Mouse (Mus musculus): Measurements from ENCODE around the gene Dusp1. TPM values are rescaled to one million over a fixed set of nuclear protein-coding genes. Genes with fewer than 3 reads are reported as not detected.

Gene Dusp1
- polyA plus RNA-seq, 1 experiment from 2014 or later = 26.1 TPM

GRCm38 (mm10) chr17:26525316-26525715, 36.6 kb downstream of the Dusp1 start:
- no peaks in the 10 kb centered on the region for H3K36me3 ChIP-seq
- no peak overlapping the region for H3K27ac ChIP-seq
- no peaks in the 10 kb centered on the region for H3K9me3 ChIP-seq (replicated peaks)
- no peak overlapping the region for H3K4me3 ChIP-seq
- no peak for DNase-seq (ENCODE audit: low spot score)
- no peaks in the 10 kb centered on the region for H3K27me3 ChIP-seq (ENCODE audit: low read depth, poor library complexity, severe bottlenecking)
- 83% methylated on average over 7 of the region's 7 CpGs for WGBS
- H3K4me1 ChIP-seq = peaks cover 13% of the 10 kb centered on the region

- no peak for DNase-seq (ENCODE audit: low spot score)
- peaks cover 8% of the 10 kb centered on the region for H3K4me1 ChIP-seq
- H3K27me3 ChIP-seq (ENCODE audit: low read depth, poor library complexity, severe bottlenecking) = no peaks in the 10 kb centered on the region
- H3K36me3 ChIP-seq = no peaks in the 10 kb centered on the region
- whole genome bisulfite sequencing = 88% methylated on average over 4 of the region's 4 CpGs
- H3K4me3 ChIP-seq = no peak overlapping the region
- no peaks in the 10 kb centered on the region for H3K9me3 ChIP-seq (replicated peaks)
- H3K27ac ChIP-seq = no peak overlapping the region
Observed at GRCm38 (mm10) chr17:26524801-26525200, 37.1 kb downstream of the Dusp1 start.

DNA sequence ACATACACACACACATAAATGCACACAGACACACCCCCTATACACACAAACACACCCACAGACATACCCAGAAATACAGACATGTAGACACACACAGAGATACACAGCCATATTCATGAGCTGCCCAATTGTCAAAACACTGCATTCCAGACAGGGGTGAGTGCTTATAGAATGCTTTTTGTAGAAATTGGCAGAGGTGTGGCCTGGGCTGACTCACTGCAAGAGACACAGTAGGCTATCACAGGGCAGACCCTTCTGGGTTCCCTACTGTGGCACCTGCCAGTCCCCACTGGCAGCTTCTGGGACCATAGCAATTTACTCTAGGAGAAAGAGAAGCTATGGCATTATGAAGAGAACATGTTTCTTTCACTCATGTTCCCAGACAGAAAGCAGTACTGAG, 37.6 kb downstream of the Dusp1 start:
- H3K4me3 ChIP-seq = no peak overlapping the region
- no peaks in the 10 kb centered on the region for H3K9me3 ChIP-seq (replicated peaks)
- no peaks in the 10 kb centered on the region for H3K36me3 ChIP-seq
- no peaks in the 10 kb centered on the region for H3K27me3 ChIP-seq (ENCODE audit: low read depth, poor library complexity, severe bottlenecking)
- no peak overlapping the region for H3K27ac ChIP-seq
- peaks cover 3% of the 10 kb centered on the region for H3K4me1 ChIP-seq
- no peak for DNase-seq (ENCODE audit: low spot score)

GRCm38 (mm10) chr17:26522711-26523110, 39.2 kb downstream of the Dusp1 start:
- 85% methylated on average over 4 of the region's 4 CpGs for WGBS
- no peaks in the 10 kb centered on the region for H3K4me1 ChIP-seq
- H3K9me3 ChIP-seq (replicated peaks) = no peaks in the 10 kb centered on the region
- no peaks in the 10 kb centered on the region for H3K36me3 ChIP-seq
- no peak overlapping the region for H3K4me3 ChIP-seq
- no peak for DNase-seq (ENCODE audit: low spot score)
- H3K27ac ChIP-seq = no peak overlapping the region
- no peaks in the 10 kb centered on the region for H3K27me3 ChIP-seq (ENCODE audit: low read depth, poor library complexity, severe bottlenecking)

DNA sequence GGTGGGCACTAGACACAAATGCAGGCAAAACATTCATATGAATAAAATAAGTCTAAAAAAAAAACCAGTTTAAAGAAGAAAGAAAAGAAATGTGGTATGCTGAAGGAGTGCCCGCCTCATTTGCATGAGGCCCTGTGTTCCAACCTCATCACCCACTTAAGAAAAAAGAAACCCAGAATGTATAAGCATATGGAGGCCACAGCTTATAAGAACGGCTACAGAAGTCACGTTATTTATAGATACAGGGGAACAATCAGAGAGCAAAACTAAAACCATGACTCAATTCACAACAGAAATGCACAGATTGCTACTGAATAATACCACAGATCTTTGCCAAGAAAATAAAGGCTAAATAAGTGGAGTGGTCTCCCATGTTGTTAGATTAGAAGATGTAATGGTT, 43.6 kb downstream of the Dusp1 start:
- no peaks in the 10 kb centered on the region for H3K9me3 ChIP-seq (replicated peaks)
- WGBS = 91% methylated on average over 3 of the region's 3 CpGs
- no peaks in the 10 kb centered on the region for H3K27me3 ChIP-seq (ENCODE audit: low read depth, poor library complexity, severe bottlenecking)
- H3K36me3 ChIP-seq = no peaks in the 10 kb centered on the region
- no peak for DNase-seq (ENCODE audit: low spot score)
- no peaks in the 10 kb centered on the region for H3K4me1 ChIP-seq
- no peak overlapping the region for H3K4me3 ChIP-seq
- H3K27ac ChIP-seq = no peak overlapping the region

- 92% methylated on average over 4 of the region's 4 CpGs for WGBS
- Histone ChIP-seq H3K27ac (no peak overlapping the region), H3K27me3 (ENCODE audit: low read depth, poor library complexity, severe bottlenecking) (0 out of 2 replicates have a peak, but pooled peaks cover under 1% of the 10 kb centered on the region), H3K4me1 (no peaks in the 10 kb centered on the region), H3K36me3 (no peaks in the 10 kb centered on the region), H3K4me3 (no peak overlapping the region), H3K9me3 (replicated peaks) (no peaks in the 10 kb centered on the region)
- no peak for DNase-seq (ENCODE audit: low spot score)
Observed at GRCm38 (mm10) chr17:26515675-26516074, 46.3 kb downstream of the Dusp1 start.

GRCm38 (mm10) chr17:26514581-26515030, 47.3 kb downstream of the Dusp1 start:
- Histone ChIP-seq H3K36me3 (no peaks in the 10 kb centered on the region), H3K27ac (no peak overlapping the region)
- WGBS = 70% methylated on average over 3 of the region's 3 CpGs

GRCm38 (mm10) chr17:26513459-26514290, 48.3 kb downstream of the Dusp1 start:
- no peak overlapping the region for H3K4me3 ChIP-seq
- no peaks in the 10 kb centered on the region for H3K9me3 ChIP-seq (replicated peaks)
- H3K27ac ChIP-seq = no peak overlapping the region; the same call in 1 of the 2 replicates
- no peaks in the 10 kb centered on the region for H3K36me3 ChIP-seq
- 0 out of 2 replicates have a peak, but pooled peaks cover 9% of the 10 kb centered on the region for H3K27me3 ChIP-seq (ENCODE audit: low read depth, poor library complexity, severe bottlenecking)
- DNase-seq (ENCODE audit: low spot score) = no peak
- 81% methylated on average over 6 of the region's 6 CpGs for WGBS
- peaks cover 8% of the 10 kb centered on the region for H3K4me1 ChIP-seq

More at GRCm38 (mm10) chr17:26514581-26515030, 47.3 kb downstream of the Dusp1 start:
- no peaks in the 10 kb centered on the region for H3K9me3 ChIP-seq (replicated peaks)
- H3K4me1 ChIP-seq = peaks cover under 1% of the 10 kb centered on the region; the same call in 1 of the 2 replicates
- no peak overlapping the region for H3K4me3 ChIP-seq
- H3K27me3 ChIP-seq (ENCODE audit: low read depth, poor library complexity, severe bottlenecking) = 0 out of 2 replicates have a peak, but pooled peaks cover 9% of the 10 kb centered on the region
- no peak for DNase-seq (ENCODE audit: low spot score)

DNA sequence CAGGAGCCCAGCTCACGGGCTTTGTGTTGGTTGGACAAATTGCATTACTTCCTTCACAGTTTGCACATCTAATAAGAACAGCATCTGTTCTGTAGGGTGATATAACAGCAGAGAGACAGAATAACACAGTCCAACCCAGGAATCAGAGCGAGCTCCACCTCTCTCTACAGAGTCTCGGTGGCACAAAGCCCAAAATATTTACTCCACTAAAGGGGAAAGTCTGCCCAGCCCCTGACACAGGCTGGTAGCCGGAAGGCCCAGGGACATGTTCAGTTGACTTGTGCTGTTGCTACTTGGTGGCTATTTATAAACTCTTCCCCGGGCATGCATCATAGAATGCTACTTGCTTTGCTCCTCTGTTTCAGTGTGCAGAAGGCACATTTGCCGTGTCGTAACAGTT, 49.0 kb downstream of the Dusp1 start:
- Histone ChIP-seq H3K9me3 (replicated peaks) (no peaks in the 10 kb centered on the region), H3K36me3 (no peaks in the 10 kb centered on the region), H3K27ac (no peak overlapping the region), H3K4me3 (no peak overlapping the region), H3K27me3 (ENCODE audit: low read depth, poor library complexity, severe bottlenecking) (0 out of 2 replicates have a peak, but pooled peaks cover 9% of the 10 kb centered on the region), H3K4me1 (peaks cover 8% of the 10 kb centered on the region)
- 86% methylated on average over 7 of the region's 7 CpGs for WGBS
- no peak for DNase-seq (ENCODE audit: low spot score)

DNA sequence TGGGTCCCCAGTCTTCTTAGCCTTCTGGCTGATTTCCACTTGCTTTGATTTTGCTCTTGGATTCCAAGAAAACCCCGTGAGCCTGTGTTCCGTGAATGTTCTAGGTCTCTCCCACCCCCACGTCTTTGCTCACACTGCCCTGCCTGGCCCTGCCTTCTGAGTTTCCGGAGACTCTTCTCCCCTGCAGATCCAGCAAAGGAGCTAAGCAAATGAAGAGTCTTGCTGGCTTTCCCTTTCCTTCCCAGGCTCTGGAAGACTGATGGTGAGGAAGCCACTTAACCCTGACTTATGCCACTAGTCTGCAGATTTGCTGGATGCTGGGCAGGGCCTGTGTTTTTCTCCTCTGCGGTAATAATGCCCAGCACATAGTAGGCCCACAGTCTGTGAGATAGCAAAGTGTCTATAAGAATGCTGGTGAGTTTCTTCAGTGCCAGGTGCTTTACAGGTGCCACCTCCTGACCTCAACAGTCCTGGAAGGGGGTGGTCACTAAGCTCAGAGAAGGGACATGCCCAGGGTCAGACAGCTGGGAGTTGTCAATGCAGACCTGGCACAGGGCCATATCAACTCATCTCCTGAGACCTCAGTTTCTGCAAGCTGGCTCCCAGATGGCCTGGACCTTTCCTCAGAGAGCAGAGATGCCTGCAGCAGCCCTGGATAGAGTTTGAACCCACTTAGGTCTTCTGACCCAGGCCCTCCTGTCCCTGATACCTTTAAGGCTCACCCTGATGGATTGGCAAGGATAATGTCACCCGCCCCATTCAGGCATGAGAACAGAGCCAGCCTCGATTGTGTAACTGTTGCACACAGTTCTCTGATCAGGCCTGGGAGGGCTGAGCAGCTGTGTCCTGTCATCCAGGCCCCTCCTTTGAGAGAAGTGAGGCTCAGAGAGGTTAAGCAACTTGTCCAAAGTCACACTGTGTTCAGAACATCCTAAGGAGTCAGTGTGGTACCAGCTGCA, 49.8 kb downstream of the Dusp1 start:
- no peak for DNase-seq (ENCODE audit: low spot score)
- 70% methylated on average over 7 of the region's 7 CpGs for WGBS
- Histone ChIP-seq H3K27me3 (ENCODE audit: low read depth, poor library complexity, severe bottlenecking) (0 out of 2 replicates have a peak, but pooled peaks cover 9% of the 10 kb centered on the region), H3K9me3 (replicated peaks) (no peaks in the 10 kb centered on the region), H3K27ac (no peak overlapping the region; the same call in 1 of the 2 replicates), H3K4me3 (no peak overlapping the region), H3K36me3 (no peaks in the 10 kb centered on the region), H3K4me1 (peaks cover 10% of the 10 kb centered on the region)

- H3K9me3 ChIP-seq (replicated peaks) = no peaks in the 10 kb centered on the region
- H3K27ac ChIP-seq = no peak overlapping the region
- no peak overlapping the region for H3K4me3 ChIP-seq
- DNase-seq (ENCODE audit: low spot score) = no peak
- peaks cover 18% of the 10 kb centered on the region for H3K4me1 ChIP-seq
- H3K36me3 ChIP-seq = peaks cover 8% of the 10 kb centered on the region
- 0 out of 2 replicates have a peak, but pooled peaks cover 9% of the 10 kb centered on the region for H3K27me3 ChIP-seq (ENCODE audit: low read depth, poor library complexity, severe bottlenecking)
- 61% methylated on average over 4 of the region's 4 CpGs for WGBS
Observed at GRCm38 (mm10) chr17:26511256-26511655, 50.7 kb downstream of the Dusp1 start.

GRCm38 (mm10) chr17:26510146-26511045, 51.5 kb downstream of the Dusp1 start:
- peaks cover 22% of the 10 kb centered on the region for H3K4me1 ChIP-seq
- no peak overlapping the region for H3K4me3 ChIP-seq
- 0 out of 2 replicates have a peak, but pooled peaks cover 9% of the 10 kb centered on the region for H3K27me3 ChIP-seq (ENCODE audit: low read depth, poor library complexity, severe bottlenecking)
- 78% methylated on average over 15 of the region's 15 CpGs for WGBS
- H3K9me3 ChIP-seq (replicated peaks) = no peaks in the 10 kb centered on the region
- H3K36me3 ChIP-seq = peaks cover 15% of the 10 kb centered on the region
- H3K27ac ChIP-seq = 0 out of 2 replicates have a peak overlapping the region, but pooled peaks have one; percentile 11
- no peak for DNase-seq (ENCODE audit: low spot score)
